Mouse (Mus musculus) E14TG2a.4 (cell line): ENCODE results near the gene Mtor.

ENCODE experiments used
- CTCF ChIP-seq: conservative IDR thresholded peaks from 2 replicates; pipeline ENCODE4 v1.5.1; 2014; ENCODE audit warnings: low read length
- NANOG ChIP-seq: IDR thresholded peaks from 2 replicates; pipeline ENCODE4 v1.6.1; 2014; ENCODE audit warnings: borderline replicate concordance, low read length, mixed read lengths
- POU5F1 ChIP-seq: IDR thresholded peaks from 2 replicates; pipeline ENCODE4 v1.6.1; 2014; ENCODE audit warnings: low read length, borderline replicate concordance

GRCm38 (mm10) chr4:148432488-148432887 is 15.9 kb upstream of the Mtor start:
- TF ChIP-seq CTCF (no peak), POU5F1 (no peak), NANOG (no peak)
